Mouse (Mus musculus) lung, adult 18-20 months (tissue): ENCODE data around the gene Gsta1.
"Not testable (repeated sequence)": the region's sequence is repeated elsewhere in the genome, so short reads cannot be mapped to it uniquely, and the experiment has no call there.

Experiments
- DNase-seq, 2 experiments: peaks; one replicate each; pipeline ENCODE4 v3.0.0; 2022; ENCODE audit warnings: mixed read lengths in 2 of 2

Gene Gsta1

GRCm38 (mm10) chr9:78230461-78230860 lies at the start of gene Gsta1:
Gsta1 (plus strand) TSS chr9:78230656.
- not testable (repeated sequence) for DNase-seq

GRCm38 (mm10) chr9:78182474-78182873 lies 48.0 kb upstream of the Gsta1 start, which contains the start of gene Gsta4:
Gsta4 (plus strand) TSS chr9:78182774.
- DNase-seq: not testable (repeated sequence)

DNA sequence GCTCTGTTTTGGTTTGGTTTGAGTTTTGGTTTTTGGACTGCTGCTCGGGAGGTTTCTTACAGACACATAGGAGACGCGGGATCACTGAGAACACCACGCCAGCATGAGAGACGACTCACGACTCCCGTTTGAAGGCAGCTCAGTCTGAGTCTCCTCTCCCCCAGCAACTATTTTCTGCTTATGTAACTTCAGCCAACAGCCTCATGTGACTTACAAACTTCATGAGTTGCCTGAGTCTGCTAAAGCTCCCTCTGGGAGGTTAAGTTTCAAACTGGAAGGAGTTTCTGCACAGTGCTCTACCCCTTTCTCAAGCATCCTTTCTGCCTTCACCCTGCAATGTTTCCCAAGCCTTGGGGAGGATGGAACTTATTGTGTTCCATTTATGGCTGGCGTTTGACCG lies 44.8 kb upstream of the Gsta1 start:
- no peak for DNase-seq

DNA sequence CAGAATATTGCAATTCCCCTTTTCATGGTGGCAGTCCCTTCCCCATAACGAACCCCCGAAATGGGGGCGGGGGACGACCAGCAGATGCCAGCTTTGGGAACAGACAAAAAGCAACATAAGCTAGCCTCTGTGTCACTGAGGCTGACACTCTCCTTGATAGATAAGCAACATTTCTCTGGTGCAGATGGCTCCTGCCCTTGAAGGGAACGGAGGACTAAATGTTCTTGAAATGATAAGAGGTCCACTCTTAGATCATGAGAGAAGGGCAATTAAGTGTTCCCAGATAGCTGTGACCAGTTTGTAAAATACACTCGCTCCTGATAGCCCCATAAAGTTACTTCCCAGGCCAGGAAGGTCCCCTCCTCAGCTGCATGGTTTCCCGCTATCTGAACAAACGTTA lies 41.5 kb upstream of the Gsta1 start:
- DNase-seq: no peak

DNA sequence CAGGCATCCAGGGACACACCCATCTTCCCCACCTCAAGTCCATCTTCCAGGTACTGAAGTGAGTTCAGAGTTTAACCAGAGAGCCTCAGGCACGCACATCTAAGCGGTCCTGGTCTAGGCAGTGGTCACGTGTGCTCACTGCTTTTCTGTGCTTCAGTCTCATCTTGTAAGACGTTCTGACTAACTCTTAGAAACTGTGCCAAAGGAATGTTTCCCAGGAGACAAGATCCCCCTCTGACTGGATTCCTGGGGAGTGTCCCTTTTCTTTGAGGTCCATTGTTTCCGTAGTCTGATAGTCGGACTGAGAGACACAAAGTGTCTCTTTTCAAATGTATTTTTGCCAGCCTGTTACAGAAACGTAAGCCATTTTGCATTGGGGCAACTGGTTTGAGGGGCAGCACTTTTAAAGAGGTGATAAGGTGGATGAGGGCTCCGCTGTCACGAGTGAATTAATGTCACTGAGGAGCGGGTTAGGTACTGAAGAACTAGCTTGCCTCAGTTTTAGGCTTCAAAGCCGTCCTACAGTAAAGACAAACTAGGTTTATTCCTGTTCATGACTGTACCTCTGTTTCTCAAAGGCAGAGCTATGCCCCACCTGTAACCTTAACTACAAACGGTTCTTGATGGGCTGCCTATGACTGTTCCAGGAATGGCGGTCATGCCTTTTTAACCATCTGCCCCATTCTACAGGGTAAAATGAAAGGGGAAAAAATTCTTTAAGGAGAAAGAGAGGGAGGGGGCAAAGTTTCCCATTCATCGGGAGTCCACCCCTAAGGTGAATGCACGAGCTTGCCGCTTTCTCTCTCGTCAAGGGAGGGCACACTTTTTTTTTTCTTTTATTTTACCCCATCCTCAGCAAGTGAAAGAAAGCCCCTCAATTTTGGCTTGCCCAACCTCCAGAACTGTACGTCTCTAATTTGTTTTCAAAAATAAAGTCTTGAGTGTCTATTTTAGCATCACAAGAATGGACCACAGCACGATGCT lies 39.5 kb upstream of the Gsta1 start:
- DNase-seq: no peak

DNA sequence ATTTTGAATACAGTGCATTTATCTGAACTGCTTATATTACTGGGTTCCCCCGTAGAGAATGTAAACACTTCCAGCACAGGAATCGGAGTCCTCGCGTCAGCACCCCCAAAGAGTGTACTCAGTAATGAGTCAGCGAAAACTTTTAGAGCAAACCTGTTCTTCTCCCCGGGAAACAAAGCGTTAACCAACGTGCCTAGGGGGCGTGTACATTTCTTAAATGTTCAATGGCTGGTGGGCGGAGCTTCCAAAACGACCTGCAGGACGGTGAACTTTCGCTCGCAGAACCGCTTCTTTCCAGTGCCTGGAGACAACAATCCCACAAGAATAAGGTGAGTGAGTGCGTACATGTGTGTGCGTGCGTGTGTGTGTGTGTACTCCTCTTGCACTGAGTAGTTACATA lies 38.7 kb upstream of the Gsta1 start:
- DNase-seq: peak; percentile 81 to 86

DNA sequence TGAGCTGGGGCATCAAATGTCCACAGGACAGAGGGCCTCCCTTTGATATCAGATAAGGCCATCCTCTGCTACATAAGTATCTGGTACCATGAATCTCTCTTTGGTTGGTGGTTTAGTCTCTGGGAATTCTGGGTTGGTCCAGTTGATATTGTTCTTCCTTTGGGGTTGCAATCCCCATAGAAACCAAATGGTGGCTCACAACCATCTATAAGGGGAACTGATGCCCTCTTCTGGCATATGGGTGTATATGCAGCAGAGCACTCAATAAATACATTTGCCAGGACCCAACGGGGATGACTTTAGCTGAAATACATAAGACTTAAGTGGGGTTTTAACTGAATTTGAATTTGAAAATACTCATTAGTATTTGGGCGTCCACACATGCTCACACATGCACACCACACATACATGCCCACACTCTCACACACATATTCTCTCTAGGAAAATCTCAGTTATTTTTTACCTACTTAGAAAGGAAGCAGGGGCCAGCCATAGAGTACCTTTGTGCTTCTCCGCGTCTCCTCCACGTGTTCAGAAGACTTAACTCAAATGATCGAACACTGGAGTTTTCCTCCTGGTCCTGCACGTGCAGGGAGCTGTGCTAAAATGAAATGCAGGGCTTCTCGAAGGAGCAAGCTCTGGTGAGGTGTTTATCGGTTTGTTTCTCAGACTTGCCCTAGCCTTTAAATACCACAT lies 36.4 kb upstream of the Gsta1 start:
- DNase-seq: peak; percentile 48 to 66

DNA sequence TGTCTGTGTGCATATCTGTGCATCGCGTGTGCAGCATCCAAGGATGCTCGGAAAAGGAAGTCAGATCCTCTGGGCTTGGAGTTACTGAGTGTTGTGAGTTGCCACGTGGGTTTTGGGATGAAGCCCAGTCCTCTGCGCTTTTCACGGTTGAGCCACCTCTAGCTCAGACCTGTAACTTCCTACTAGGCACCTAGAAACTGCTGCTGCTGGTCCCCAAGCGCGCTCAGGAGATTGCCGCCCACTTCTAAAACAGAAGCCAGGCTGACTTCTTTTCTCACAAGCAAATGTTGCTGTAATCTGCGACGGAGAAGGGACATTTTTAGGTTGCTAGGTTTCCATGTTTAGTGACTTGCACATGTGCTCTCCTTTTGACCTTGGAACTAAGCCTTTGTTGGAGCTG lies 35.4 kb upstream of the Gsta1 start:
- DNase-seq: no peak

GRCm38 (mm10) chr9:78197801-78198200 lies 32.7 kb upstream of the Gsta1 start:
- no peak for DNase-seq

- peak in 1 of 2 experiments; percentile 71 for DNase-seq
Measured at GRCm38 (mm10) chr9:78204194-78204593, 26.3 kb upstream of the Gsta1 start.

DNA sequence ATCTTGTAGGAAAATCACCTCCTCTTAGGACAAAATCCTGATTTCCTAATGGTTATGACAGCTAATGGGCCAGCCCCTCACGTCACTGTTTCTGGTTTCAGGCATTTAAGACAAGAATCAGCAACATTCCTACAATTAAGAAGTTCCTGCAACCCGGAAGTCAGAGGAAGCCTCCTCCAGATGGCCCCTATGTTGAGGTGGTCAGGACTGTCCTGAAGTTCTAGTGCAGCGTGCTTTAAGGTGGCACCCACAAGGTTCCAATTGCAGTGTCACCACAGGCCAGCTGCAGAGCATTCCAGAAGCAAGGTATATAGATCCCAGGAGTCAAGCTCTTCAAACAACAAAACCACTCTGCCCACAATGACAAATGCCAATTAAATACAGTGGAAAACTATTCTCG lies 21.5 kb upstream of the Gsta1 start:
- no peak for DNase-seq

- DNase-seq: no peak
Measured at GRCm38 (mm10) chr9:78210079-78210478, 20.4 kb upstream of the Gsta1 start.

DNA sequence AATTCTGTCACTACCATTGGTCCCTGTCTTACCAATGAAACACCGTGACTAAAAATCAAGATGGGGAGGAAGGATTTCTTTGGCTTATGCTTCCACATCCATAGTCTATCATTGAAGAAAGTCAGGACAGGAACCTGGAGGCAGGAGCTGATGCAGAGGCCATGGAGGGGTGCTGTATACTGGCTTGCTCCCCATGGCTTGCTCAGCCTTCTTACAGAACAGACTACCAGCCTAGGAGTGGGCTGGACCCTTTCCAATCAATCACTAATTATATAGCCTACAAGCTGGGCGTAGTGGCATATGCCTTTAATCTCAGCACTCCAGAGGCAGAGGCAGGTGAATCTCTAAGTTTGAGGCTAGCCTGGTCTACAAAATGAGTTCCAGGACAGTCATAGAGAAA lies 19.6 kb upstream of the Gsta1 start:
- no peak for DNase-seq

DNA sequence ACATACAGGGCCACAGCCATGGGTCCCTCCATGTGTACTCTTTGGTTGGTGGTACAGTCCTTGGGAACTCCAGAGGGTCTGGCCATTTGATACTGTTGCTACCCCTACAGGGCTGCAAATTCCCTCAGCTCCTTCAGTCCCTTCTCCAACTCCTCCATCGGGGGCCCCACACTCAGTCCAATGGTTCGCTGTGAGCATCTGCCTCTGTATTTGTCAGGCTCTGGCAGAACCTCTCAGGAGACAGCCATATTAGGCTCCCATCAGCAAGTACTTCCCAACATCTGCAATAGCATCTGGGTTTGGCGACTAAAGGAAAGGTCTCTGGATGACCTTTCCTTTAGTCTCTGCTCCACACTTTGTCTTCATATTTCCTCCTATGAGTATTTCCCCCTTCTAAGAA lies 18.9 kb upstream of the Gsta1 start:
- no peak for DNase-seq

GRCm38 (mm10) chr9:78212341-78213049 lies 18.0 kb upstream of the Gsta1 start:
- DNase-seq: peak; percentile 79 to 87

DNA sequence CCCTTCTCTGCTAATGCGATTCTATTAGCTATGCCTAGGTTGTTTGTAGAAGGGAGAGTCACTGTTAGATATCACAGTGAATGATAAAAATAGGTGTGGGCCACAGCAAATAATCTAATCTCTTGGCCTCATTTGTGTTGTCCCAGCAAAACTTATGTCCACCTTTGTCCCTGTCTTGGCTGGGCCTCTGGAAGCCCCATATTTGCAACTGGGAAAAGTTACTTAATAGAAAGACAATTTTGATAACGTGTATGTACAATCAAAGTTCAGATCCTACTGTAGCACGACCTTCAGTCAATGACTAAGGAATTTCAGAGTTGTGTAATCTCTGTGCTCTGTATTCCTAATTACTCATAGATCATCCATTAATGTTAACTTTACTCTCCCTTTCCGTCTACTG lies 13.4 kb upstream of the Gsta1 start:
- no peak for DNase-seq

GRCm38 (mm10) chr9:78222616-78223015 lies 7.8 kb upstream of the Gsta1 start:
- DNase-seq: no peak

GRCm38 (mm10) chr9:78223221-78223902 lies 7.1 kb upstream of the Gsta1 start:
- no peak for DNase-seq

GRCm38 (mm10) chr9:78224418-78224817 lies 6.0 kb upstream of the Gsta1 start:
- no peak for DNase-seq

DNA sequence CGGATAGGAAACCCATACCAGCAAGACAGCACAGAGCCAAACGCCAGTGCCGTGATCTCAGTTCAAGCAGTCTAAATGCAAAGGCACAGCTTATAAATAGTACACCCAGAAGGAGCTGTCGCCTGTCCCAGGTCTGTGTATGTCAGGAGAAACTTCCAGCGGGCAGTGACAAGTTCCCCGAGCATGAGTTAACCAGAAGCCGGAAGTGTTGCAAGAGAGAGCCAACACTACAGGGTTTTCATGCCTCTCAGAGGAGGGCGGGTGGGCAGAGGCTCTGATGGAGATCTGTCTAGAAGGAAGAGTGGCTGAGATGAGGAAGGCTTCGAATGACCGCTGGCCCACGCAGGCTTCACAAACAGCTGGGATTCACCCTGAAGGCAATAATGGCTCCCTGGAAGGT lies 5.2 kb upstream of the Gsta1 start:
- peak in 1 of 2 experiments; percentile 33 for DNase-seq

DNA sequence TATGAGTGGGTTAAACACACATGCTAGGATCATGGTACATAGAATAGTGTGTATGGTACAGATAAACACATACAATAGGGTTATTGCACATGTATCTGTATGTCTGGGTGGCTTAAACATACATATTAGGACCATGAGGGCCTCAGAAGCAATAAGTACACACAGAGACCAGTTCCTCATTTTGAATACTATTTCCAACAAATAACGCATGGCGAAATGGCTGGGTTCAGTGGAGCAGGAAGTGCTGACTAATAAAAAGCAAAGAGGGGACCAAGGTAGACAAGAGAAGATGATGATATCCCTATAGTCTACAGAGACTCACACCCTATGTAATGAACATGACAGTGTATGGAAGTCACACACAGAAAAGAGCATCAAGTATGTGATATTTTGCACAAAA lies 2.3 kb upstream of the Gsta1 start:
- no peak for DNase-seq

DNA sequence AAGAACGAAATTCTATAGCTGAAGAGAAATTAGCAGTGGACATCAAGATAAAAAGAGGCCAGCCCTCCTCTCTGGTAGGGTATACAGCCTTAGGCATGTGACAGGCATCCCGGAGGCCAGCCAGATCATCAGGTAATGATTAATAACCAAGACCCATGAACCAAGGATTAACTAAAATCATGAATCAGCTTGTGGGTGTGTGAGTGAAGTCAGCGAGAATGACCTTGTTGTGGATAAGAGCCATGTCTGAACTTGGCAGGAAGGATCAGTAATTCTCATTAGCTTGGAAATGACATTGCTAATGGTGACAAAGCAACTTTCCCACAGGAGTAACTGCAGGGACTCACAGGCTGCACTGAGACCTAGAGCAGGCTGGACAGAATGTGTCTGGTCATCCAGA lies 798 bp upstream of the Gsta1 start:
- not testable (repeated sequence) for DNase-seq
